Mouse (Mus musculus): ENCODE results near the gene Nrp2.

Gene Nrp2

GRCm38 (mm10) chr1:62703158-62704116, at the start of gene Nrp2:
Gene Nrp2 (plus strand): TSS chr1:62703285.
- peak; percentile 65 to 77 for DNase-seq (ENCODE audit: low spot score in 2 of 2)

DNA sequence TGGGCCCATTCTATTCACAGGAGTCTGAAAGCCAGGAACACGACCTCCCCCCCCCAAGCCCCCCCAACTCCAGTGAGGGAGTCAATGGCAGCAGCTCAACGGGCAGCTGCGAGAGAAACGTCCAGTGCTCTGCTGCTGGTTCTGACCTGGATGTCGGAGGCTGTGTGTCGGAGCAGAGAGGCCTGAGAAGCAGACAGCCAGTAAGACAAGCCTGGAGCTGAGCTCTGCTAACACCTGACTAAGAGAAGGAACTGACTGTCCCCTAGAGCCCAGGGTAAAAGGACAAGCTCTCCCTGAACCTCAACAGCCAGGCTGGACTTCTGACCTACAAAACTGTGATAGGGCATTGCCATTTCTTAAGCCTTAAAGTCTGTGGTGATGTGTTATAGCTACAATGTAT, 48.6 kb upstream of the Nrp2 start:
- no peak for DNase-seq (ENCODE audit: low spot score in 2 of 2)

DNA sequence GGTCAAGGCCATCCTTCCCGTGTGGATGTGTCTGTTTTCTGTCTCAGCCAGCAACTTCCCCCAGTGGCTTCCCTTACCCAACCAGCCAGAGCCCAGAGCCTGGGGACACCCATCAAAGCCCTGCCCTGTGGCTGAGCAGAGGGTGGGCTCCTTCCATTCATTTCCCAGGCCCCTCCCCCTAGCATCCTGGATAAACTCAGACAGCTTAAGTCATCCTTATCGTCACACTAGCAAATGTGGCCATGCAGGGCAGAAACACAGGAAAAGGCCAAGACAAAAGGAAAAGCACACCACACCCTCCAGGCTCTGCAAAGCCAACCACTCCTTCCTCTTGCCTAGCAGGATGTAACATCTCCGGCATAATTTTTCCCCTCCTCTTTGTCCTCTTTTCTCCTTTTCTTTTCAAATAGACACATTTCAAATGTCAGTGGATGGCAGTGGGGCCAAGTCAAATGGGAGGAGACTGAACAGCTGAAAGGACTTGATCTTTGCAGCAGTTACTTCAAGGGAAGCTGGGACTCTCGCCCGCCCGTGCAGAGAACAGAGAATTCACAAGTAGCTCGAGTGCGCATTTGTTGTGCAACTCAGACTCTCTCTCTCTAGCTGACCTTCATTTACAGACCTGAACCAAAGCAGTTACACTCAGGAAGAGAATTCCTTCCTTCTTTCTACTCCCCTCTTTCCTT, 38.0 kb upstream of the Nrp2 start:
- no peak for DNase-seq (ENCODE audit: low spot score in 2 of 2)

DNA sequence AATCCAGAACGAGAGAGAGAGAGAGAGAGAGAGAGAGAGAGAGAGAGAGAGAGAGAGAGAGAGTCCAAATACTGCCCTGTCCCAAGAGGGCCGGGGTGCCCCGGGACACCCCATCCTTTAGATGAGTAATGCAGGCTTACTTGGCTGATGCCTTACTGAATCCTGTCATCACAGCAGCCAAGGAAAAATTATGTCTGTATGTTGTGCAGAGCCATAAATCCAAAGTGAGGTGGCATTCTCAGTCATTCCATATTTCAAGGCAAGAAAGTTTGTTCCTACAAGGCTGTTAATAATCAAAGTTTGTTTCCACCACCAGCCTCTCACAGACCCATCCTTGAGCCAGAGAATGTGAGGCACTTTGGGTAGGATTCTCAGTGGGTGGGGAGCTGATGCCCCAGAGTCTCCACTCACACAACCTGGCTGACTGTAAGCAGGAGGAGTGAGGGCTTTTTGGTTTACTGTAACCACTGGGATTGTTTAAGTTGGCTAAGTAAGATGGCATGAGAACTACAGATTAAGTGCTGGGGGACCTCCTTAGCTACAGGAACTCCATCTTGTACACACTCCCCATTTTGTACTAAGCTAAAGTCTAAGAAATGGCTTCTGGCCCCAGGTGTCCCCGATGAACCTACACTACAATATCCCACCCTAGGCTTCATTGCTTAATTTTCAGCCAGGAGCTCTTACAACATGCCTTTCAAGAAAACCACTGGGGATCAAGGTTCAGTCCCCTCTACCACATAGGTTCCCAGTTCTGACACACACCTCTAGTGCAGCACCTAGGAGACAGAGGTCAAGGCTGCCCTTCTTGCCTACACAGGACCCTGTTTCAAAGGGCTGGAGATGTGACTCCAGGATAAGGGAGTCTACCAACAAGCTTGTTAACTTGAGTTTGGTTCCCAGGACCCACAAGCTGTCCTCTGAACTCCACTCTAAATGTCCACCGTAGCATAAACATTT, 37.0 kb upstream of the Nrp2 start:
- DNase-seq (ENCODE audit: low spot score in 2 of 2) = no peak

DNA sequence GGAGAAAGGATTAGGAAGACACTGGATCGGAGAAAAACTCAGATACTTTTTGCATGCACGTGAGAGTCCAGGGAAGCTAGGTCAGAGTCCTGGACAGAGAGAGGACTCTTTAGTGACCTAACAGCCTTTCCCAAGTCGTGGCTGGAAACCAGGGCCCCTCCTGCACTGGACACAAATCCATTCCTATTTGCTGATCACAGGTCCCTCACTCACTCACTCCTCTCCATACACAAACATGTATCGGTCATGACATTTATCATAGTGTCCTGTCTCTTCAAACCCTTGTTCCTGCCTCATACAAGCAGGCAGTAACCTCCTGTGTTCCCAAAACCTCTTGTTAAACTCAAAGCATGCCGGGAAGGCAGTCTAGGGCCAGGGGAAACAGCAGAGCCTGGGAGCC, 36.3 kb upstream of the Nrp2 start:
- no peak for DNase-seq (ENCODE audit: low spot score in 2 of 2)

DNA sequence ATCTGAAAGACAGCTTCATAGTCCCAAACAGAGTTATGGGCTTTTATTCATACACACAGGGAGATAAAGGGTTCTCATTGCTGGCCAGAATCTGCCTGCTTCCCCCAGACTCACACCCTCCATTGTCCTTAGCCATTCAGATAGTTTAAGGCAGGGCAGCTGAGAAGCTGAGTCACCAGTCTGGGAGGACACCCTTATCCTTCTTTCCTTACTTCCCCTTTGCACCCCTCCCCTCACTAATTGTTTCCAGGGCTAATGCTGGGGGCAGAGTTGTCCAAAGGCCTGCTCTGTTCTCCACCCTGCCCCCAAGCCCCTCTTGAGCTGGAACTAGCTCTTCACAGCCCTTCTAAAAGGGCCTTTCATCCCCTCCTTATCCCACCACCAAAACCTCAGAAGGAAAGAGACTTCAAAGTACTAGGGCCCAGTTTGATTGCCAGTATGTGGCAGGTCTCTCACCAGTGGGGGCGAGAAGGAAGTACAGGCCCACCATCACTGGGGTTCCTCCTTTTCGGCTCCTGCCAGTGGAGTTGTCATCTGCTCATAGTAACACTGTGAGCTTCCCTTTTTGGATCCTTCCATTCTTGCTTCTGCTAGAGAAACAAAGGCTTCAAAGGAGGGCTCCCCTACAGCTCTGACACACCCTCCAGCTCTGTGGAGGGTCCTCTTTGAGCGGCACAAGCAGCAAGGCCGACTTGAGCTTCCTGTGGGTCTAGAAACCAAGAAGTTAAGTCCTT, 24.3 kb upstream of the Nrp2 start:
- no peak for DNase-seq (ENCODE audit: low spot score in 2 of 2)

DNA sequence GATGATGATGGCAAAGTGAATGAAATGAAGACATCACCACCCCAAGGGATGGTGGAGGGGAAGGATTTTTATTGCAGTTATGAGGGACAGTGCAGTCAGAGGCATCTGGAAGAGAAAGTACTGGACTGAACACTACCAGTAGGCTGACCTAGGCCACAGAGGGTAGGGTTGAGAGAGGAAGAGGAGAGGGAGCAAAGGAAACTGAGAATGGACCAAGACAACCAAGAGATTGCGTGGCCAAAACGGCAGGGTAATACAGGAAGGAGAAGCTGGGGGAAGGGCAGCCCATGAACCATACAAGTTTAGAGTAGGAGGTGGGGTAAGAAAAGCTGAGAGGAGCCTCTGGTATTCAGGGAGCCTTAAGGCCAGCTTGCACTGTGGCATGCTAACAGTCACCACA, 23.6 kb upstream of the Nrp2 start:
- DNase-seq (ENCODE audit: low spot score in 2 of 2) = no peak

- no peak for DNase-seq (ENCODE audit: low spot score in 2 of 2)
Observed at GRCm38 (mm10) chr1:62682456-62683385, 20.4 kb upstream of the Nrp2 start.

- no peak for DNase-seq (ENCODE audit: low spot score in 2 of 2)
Observed at GRCm38 (mm10) chr1:62683498-62683897, 19.6 kb upstream of the Nrp2 start.

DNA sequence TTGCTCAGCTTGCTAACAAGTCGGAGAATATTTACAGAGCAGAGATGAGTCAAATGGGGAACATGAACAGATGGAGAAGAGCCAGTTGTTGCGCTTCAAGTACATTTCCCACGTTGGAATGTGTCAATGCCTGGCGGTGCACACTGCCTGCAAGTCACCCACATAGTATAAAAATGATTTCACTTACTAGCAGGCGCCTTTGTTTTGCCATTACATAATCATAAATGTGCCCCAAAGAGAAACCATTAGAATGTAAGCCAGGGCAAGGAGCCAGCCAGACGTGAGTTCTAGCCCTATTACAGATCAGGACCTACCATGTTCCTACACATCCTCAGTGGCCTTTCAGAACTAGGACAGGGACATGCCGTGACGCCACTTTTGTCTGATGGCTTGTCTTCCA, 15.6 kb upstream of the Nrp2 start:
- peak; percentile 72 to 78 for DNase-seq (ENCODE audit: low spot score in 2 of 2)

- no peak for DNase-seq (ENCODE audit: low spot score in 2 of 2)
Observed at GRCm38 (mm10) chr1:62691175-62691574, 11.9 kb upstream of the Nrp2 start.

DNA sequence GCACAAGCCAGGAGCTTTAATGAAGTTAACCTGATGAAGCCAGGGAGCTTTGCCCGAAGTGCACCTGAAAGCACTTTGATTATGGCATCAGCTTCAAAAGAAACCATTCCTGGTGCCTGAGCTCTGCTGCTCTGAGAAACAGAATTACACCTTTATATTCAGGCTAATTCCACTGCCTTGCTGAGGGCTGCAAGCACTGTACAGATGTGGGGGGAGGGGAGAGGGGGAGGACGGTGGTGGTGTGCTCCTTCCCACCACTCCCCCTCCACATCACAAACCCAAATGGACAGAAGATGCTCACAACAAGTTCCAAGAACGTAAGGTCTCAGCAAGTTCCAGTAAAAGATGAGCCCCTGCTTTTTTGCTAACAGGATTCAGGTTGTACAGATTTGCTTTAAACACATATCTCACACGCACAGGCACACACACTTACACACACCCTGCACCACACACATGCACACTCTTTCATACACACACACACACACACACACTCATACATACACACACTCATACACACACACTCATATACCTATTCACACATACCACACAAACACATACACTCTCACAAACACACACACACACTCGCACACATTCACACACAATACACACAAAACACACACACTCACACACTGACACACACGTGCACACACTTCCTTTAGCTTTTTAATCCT, 6.6 kb upstream of the Nrp2 start:
- no peak for DNase-seq (ENCODE audit: low spot score in 2 of 2)

- no peak for DNase-seq (ENCODE audit: low spot score in 2 of 2)
Observed at GRCm38 (mm10) chr1:62696983-62697341, 6.1 kb upstream of the Nrp2 start.

DNA sequence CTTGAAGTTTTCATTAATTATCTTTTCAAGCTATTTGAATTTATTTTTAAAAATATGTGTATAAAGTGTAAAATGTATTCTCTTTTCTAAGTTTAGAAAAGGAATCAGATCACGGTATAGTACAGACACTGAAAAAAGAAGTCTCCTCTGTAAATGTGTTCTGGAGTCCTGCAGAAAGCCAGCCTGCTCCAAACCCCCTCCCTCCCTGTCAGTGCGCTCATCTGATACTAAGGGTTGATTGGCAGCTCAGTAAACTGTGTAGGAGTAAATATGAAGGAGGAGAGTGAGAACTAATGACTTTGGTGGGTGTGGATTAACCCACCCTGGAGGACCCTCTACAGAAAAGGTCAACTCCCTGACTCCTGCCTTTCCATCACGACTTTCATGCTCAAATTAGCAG, 5.7 kb upstream of the Nrp2 start:
- DNase-seq (ENCODE audit: low spot score in 2 of 2) = no peak

- DNase-seq (ENCODE audit: low spot score in 2 of 2) = no peak
Observed at GRCm38 (mm10) chr1:62699801-62700200, 3.3 kb upstream of the Nrp2 start.

GRCm38 (mm10) chr1:62701065-62701921, 1.8 kb upstream of the Nrp2 start:
- peak; percentile 46 to 59 for DNase-seq (ENCODE audit: low spot score in 2 of 2)

DNA sequence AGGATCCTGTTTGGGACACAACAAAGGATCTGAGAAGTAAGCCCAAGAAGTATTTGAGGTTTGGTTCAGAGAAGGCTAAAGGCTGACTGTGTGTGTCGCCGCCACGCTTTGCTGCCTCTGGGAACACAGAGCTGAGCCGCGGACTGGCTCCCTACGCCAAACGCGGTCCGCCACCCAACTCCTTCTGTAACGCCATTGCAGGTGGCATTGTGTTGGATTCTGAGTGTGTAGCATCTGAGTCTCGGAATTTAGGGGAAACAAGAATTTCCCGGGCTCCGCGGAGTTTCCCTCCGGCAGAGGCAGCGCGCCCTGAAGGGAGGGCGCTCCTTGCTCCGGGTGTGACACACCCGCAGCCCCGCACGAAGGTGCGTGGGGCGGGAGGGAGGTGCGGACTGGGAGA, 342 bp upstream of the Nrp2 start:
- no peak for DNase-seq (ENCODE audit: low spot score in 2 of 2)

DNA sequence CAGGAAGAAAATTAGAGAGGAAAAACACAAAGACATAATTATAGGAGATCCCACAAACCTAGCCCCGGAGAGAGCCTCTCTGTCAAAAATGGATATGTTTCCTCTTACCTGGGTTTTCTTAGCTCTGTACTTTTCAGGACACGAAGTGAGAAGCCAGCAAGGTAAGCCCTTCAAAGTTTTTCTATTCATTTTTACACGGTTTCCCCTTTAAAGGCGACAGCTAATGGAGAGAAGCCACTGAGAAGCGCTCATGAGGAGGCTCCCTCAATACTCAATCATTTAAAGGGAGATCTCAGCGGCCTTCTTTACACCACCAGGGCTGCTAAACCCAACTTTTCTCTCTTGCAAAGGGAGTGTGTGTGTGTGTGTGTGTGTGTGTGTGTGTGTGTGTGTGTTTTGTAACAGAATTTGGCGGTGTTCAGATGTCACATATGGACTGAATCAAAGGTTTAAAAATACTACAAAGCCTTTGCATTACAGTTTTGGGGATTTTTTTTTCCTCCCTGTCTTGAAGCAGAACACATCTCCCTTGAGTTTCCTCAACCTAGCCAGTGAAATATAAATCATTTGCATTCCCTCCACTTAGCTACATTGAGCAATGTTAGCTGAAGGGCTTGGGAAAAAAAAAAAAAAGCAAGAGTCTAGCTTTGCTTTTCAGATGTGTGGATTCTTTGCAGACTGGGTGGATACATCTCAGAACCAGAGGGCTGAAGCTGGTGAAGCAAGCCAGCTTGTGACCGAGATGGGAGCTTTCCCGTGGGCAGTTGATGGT, 1.2 kb downstream of the Nrp2 start:
- DNase-seq (ENCODE audit: low spot score in 2 of 2) = no peak

Measured in right cerebral cortex, postnatal 36 days (tissue).